Mouse (Mus musculus): ENCODE measurements around the gene Rex2.
"Not testable (repeated sequence)": the region's sequence is repeated elsewhere in the genome, so short reads cannot be mapped to it uniquely, and the experiment has no call there.

Rex2 gene

GRCm38 (mm10) chr4:147021550-147021949 is at the start of gene Rex2:
Gene Rex2, plus strand, starts transcription at chr4:147021850.
- DNase-seq: not testable (repeated sequence)

GRCm38 (mm10) chr4:146976581-146976980 is 45.1 kb upstream of the Rex2 start:
- not testable (repeated sequence) for DNase-seq

GRCm38 (mm10) chr4:147018400-147018799 is 3.2 kb upstream of the Rex2 start:
- DNase-seq: not testable (repeated sequence)

GRCm38 (mm10) chr4:147026374-147026773 is 4.7 kb downstream of the Rex2 start:
- not testable (repeated sequence) for DNase-seq

- not testable (repeated sequence) for DNase-seq
These were observed 9.8 kb downstream of the Rex2 start for GRCm38 (mm10) chr4:147031308-147032036.

GRCm38 (mm10) chr4:147063768-147064167 is 42.1 kb downstream of the Rex2 start:
- not testable (repeated sequence) for DNase-seq

- DNase-seq: not testable (repeated sequence)
These were observed 44.2 kb downstream of the Rex2 start for GRCm38 (mm10) chr4:147065861-147066260.

GRCm38 (mm10) chr4:147066380-147066779 is 44.7 kb downstream of the Rex2 start:
- DNase-seq: not testable (repeated sequence)

- DNase-seq: peak in 1 of 2 experiments; percentile 2
These were observed 74.0 kb downstream of the Rex2 start for GRCm38 (mm10) chr4:147095641-147096040.

- DNase-seq: peak in 1 of 2 experiments; percentile 8
These were observed 80.3 kb downstream of the Rex2 start for GRCm38 (mm10) chr4:147101666-147102626.

GRCm38 (mm10) chr4:147103814-147104213 is 82.2 kb downstream of the Rex2 start:
- DNase-seq: not testable (repeated sequence)
